Mouse (Mus musculus) E14TG2a.4 (cell line): ENCODE results near the gene Trpm6.

Experiments used
- CTCF ChIP-seq: conservative IDR thresholded peaks from 2 replicates; pipeline ENCODE4 v1.5.1; 2014; ENCODE audit warnings: low read length
- NANOG ChIP-seq: IDR thresholded peaks from 2 replicates; pipeline ENCODE4 v1.6.1; 2014; ENCODE audit warnings: borderline replicate concordance, low read length, mixed read lengths
- POU5F1 ChIP-seq: IDR thresholded peaks from 2 replicates; pipeline ENCODE4 v1.6.1; 2014; ENCODE audit warnings: low read length, borderline replicate concordance

DNA sequence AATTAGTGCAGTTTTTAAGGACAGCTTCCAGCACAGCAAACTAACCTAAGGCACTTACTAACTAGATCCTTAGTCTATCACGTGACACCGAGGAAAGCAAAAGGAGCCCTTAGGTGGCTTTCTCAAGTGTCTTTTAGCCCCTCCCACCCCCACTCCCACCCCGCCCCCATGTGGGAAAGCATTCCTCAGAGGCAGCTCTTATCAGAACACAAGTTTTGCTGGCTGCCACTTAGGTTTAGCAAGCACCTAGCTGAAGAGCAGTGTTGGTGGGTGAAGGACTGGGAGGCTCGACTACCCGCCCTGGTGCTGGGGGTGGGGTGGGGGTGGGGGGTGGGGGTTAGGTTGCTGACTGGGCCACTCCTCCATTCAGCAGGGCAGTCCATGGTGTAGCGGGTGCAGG lies 8.5 kb downstream of the Trpm6 start:
- no peak for TF ChIP-seq CTCF
- no peak for TF ChIP-seq NANOG
- no peak for TF ChIP-seq POU5F1
